In the genomic region with DNA sequence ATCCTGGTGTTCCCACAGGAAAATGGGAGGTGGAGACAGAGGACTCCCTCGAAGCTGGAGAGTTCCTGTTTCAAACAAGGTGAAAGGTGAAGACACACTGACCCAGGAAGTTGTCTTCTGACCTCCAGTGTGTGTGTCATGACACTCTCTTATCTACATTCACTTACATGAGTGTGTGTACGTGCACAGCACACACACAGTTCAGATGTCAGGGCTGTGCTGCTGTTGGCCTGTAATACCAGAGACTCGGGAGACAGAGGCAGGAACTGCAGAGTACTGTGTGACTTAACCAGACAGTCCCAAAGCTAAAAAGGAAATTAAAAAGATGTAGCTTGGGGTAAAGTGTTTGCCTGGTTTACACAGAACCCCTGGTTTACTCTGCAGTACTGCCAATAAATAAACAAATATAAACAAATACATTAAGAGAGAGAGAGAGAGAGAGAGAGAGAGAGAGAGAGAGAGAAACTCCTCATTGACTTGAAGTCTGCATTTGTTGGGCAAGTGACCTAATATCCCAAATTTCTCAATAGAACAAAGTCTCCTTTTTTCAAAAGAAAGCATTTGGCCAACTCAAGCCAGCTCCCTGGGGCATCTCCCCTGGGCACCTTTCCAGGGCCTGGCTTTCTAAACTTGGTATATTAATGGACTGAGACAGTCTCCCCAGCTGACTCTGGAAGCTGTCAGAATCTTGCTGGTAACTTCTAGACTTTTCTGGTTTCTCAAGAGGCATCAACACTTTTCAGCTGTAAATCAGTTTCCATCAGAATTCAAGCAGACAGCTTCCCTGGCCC, we compare ENCODE assay signal across 9 mouse cellular contexts. TPM values are rescaled to one million over a fixed set of nuclear protein-coding genes. Genes with fewer than 3 reads are reported as not detected.
DNase-seq lines count a peak whose midpoint lies in the region; ATAC-seq and TF ChIP-seq lines count a peak whose summit lies in the region.
"Had no signal": no experiment of that assay in that cellular context is flagged by ENCODE, and none has a peak within 500 bp of the region (broad histone marks: within the 10 kb centered on the region; RNA-seq: fewer than 3 reads in every experiment).

No protein-coding gene starts in this region.

- no peak for DNase-seq in hindbrain, embryonic 11.5 days (ENCODE audit: low spot score)
- peak; percentile 97 for DNase-seq in NIH3T3 (ENCODE audit: low read depth)
- no peak for DNase-seq in heart, postnatal 0 days (ENCODE audit: low spot score)
- peak; percentile 54 to 69 for DNase-seq in layer of hippocampus, postnatal 10 days (ENCODE audit: low spot score in 2 of 2)
- no peak for DNase-seq in stomach, postnatal 0 days (ENCODE audit: low spot score)
- DNase-seq in spleen, adult 18-20 months: no peak

- H3K36me3 ChIP-seq in hindbrain, embryonic 12.5 days: no peaks in the 10 kb centered on the region
- no peaks in the 10 kb centered on the region for H3K36me3 ChIP-seq in hindbrain, embryonic 11.5 days (ENCODE audit: control insufficient read depth, insufficient read depth, low read length)
- H3K36me3 ChIP-seq in embryonic facial prominence, embryonic 13.5 days: no peaks in the 10 kb centered on the region
- H3K36me3 ChIP-seq in heart, postnatal 0 days (replicated peaks; ENCODE audit: control insufficient read depth, insufficient read depth, low read length): no peaks in the 10 kb centered on the region
- no peaks in the 10 kb centered on the region for H3K36me3 ChIP-seq in stomach, postnatal 0 days (ENCODE audit: control insufficient read depth, insufficient read depth, low read length)
- H3K36me3 ChIP-seq: midbrain, embryonic 12.5 days had no signal

- no peak overlapping the region for H3K9ac ChIP-seq in hindbrain, embryonic 12.5 days
- no peak overlapping the region for H3K9ac ChIP-seq in hindbrain, embryonic 11.5 days (ENCODE audit: low read depth, low read length)
- H3K9ac ChIP-seq in embryonic facial prominence, embryonic 13.5 days: no peak overlapping the region
- no peak overlapping the region for H3K9ac ChIP-seq in heart, postnatal 0 days (replicated peaks; ENCODE audit: low read depth, low read length)
- no peak overlapping the region for H3K9ac ChIP-seq in stomach, postnatal 0 days (ENCODE audit: low read length)
- H3K9ac ChIP-seq: midbrain, embryonic 12.5 days had no signal

- no peak overlapping the region for H3K4me3 ChIP-seq in hindbrain, embryonic 12.5 days
- no peak overlapping the region for H3K4me3 ChIP-seq in hindbrain, embryonic 11.5 days (ENCODE audit: low read depth, low read length)
- H3K4me3 ChIP-seq in embryonic facial prominence, embryonic 13.5 days: no peak overlapping the region
- no peak overlapping the region for H3K4me3 ChIP-seq in heart, postnatal 0 days (ENCODE audit: low read depth, low read length)
- no peak overlapping the region for H3K4me3 ChIP-seq in stomach, postnatal 0 days (ENCODE audit: low read depth, low read length)
- H3K4me3 ChIP-seq: midbrain, embryonic 12.5 days had no signal

- no peak overlapping the region for H3K4me2 ChIP-seq in hindbrain, embryonic 12.5 days (replicated peaks)
- H3K4me2 ChIP-seq in hindbrain, embryonic 11.5 days (replicated peaks; ENCODE audit: low read depth, low read length): no peak overlapping the region
- peak overlapping the region; percentile 21; the same call in 1 of the 2 replicates for H3K4me2 ChIP-seq in embryonic facial prominence, embryonic 13.5 days
- H3K4me2 ChIP-seq in heart, postnatal 0 days (ENCODE audit: low read depth, low read length): peak overlapping the region; percentile 24; the same call in 1 of the 2 replicates
- H3K4me2 ChIP-seq in stomach, postnatal 0 days (replicated peaks; ENCODE audit: low read depth): no peak overlapping the region
- H3K4me2 ChIP-seq: midbrain, embryonic 12.5 days had no signal

- peak overlapping the region; percentile 23 for H3K27ac ChIP-seq in hindbrain, embryonic 12.5 days
- H3K27ac ChIP-seq in hindbrain, embryonic 11.5 days (ENCODE audit: low read depth, low read length): no peak overlapping the region
- peak overlapping the region; percentile 58 for H3K27ac ChIP-seq in embryonic facial prominence, embryonic 13.5 days
- peak overlapping the region; percentile 56 for H3K27ac ChIP-seq in heart, postnatal 0 days (ENCODE audit: low read depth)
- H3K27ac ChIP-seq in stomach, postnatal 0 days (replicated peaks): no peak overlapping the region
- H3K27ac ChIP-seq: midbrain, embryonic 12.5 days had no signal

- no peaks in the 10 kb centered on the region for H3K9me3 ChIP-seq in hindbrain, embryonic 12.5 days (replicated peaks)
- H3K9me3 ChIP-seq in hindbrain, embryonic 11.5 days (ENCODE audit: control insufficient read depth, low read length): no peaks in the 10 kb centered on the region
- H3K9me3 ChIP-seq in embryonic facial prominence, embryonic 13.5 days: no peaks in the 10 kb centered on the region
- no peaks in the 10 kb centered on the region for H3K9me3 ChIP-seq in heart, postnatal 0 days (replicated peaks; ENCODE audit: control insufficient read depth, low read length)
- no peaks in the 10 kb centered on the region for H3K9me3 ChIP-seq in stomach, postnatal 0 days (ENCODE audit: control insufficient read depth, low read length)
- H3K9me3 ChIP-seq: midbrain, embryonic 12.5 days had no signal

- TF ChIP-seq CTCF in heart, postnatal 0 days (IDR thresholded peaks at IDR 0.05; ENCODE audit: low read depth): no peak
- no peak for TF ChIP-seq CTCF in stomach, postnatal 0 days (IDR thresholded peaks at IDR 0.05; ENCODE audit: low read depth)

- no peaks in the 10 kb centered on the region for H3K27me3 ChIP-seq in hindbrain, embryonic 12.5 days
- H3K27me3 ChIP-seq in hindbrain, embryonic 11.5 days (ENCODE audit: control insufficient read depth, insufficient read depth, low read length): no peaks in the 10 kb centered on the region
- H3K27me3 ChIP-seq in embryonic facial prominence, embryonic 13.5 days: no peaks in the 10 kb centered on the region
- no peaks in the 10 kb centered on the region for H3K27me3 ChIP-seq in heart, postnatal 0 days (ENCODE audit: control insufficient read depth, insufficient read depth, low read length)
- no peaks in the 10 kb centered on the region for H3K27me3 ChIP-seq in stomach, postnatal 0 days (ENCODE audit: control insufficient read depth, insufficient read depth, low read length)
- H3K27me3 ChIP-seq: midbrain, embryonic 12.5 days had no signal

- peaks cover 16% of the 10 kb centered on the region for H3K4me1 ChIP-seq in hindbrain, embryonic 12.5 days
- H3K4me1 ChIP-seq in hindbrain, embryonic 11.5 days (replicated peaks; ENCODE audit: control insufficient read depth, insufficient read depth, low read length): no peaks in the 10 kb centered on the region
- H3K4me1 ChIP-seq in embryonic facial prominence, embryonic 13.5 days: peaks cover 37% of the 10 kb centered on the region
- H3K4me1 ChIP-seq in heart, postnatal 0 days (ENCODE audit: control insufficient read depth, insufficient read depth): peaks cover 16% of the 10 kb centered on the region
- H3K4me1 ChIP-seq in stomach, postnatal 0 days (replicated peaks; ENCODE audit: control insufficient read depth, insufficient read depth): no peaks in the 10 kb centered on the region; the same call in 1 of the 2 replicates

- TF ChIP-seq EP300 in heart, postnatal 0 days (IDR thresholded peaks at IDR 0.05; ENCODE audit: low read depth): no peak
- TF ChIP-seq EP300 in stomach, postnatal 0 days (optimal IDR thresholded peaks at IDR 0.05): no peak

- ATAC-seq in hindbrain, embryonic 12.5 days (ENCODE audit: low FRiP score): no peak
- no peak for ATAC-seq in hindbrain, embryonic 11.5 days (ENCODE audit: low FRiP score)
- ATAC-seq in embryonic facial prominence, embryonic 13.5 days (ENCODE audit: insufficient number of reproducible peaks, insufficient read depth, low FRiP score, low TSS enrichment, low read depth): no peak
- no peak for ATAC-seq in heart, postnatal 0 days (ENCODE audit: insufficient read depth, low read depth)
- peak; percentile 72 for ATAC-seq in stomach, postnatal 0 days (ENCODE audit: low FRiP score, low TSS enrichment)

- 61% methylated on average over 3 of the region's 3 CpGs for WGBS in hindbrain, embryonic 12.5 days
- WGBS in hindbrain, embryonic 11.5 days: 55% methylated on average over 3 of the region's 3 CpGs
- WGBS in embryonic facial prominence, embryonic 13.5 days: 32% methylated on average over 3 of the region's 3 CpGs
- WGBS in heart, postnatal 0 days: 39% methylated on average over 3 of the region's 3 CpGs
- WGBS in stomach, postnatal 0 days: 32% methylated on average over 3 of the region's 3 CpGs

RNA-seq across cellular contexts. Expression of a gene that starts 36.0 kb away (rescaled TPM):
- polyA plus RNA-seq in hindbrain, embryonic 12.5 days (2016; fragmentation: Nextera tagmentation; extraction: Ambion mirVana): 81.8 and 90.3 TPM in 2 replicates
- polyA plus RNA-seq in hindbrain, embryonic 11.5 days (2014; fragmentation: Nextera tagmentation; extraction: Ambion mirVana): 93.5 and 96.3 TPM in 2 replicates
- polyA plus RNA-seq in embryonic facial prominence, embryonic 13.5 days (2015; fragmentation: Nextera tagmentation; extraction: Ambion mirVana): 99.4 and 103 TPM in 2 replicates
- total RNA-seq in heart, postnatal 0 days (2014; rRNA removed; ENCODE audit: low replicate concordance): 17.4 and 17.5 TPM in 2 replicates
- 36.1 and 40.2 TPM in 2 replicates for polyA plus RNA-seq in heart, postnatal 0 days (2015; fragmentation: Nextera tagmentation; extraction: Ambion mirVana)
- 10 to 100 TPM; 34.0 to 35.7 TPM for total RNA-seq in layer of hippocampus, postnatal 10 days (2021)
- 39.4 and 39.5 TPM in 2 replicates for polyA plus RNA-seq in stomach, postnatal 0 days (2015; fragmentation: Nextera tagmentation; extraction: Ambion mirVana)

RNA-seq across cellular contexts. Expression of a gene that starts 51.3 kb away (rescaled TPM):
- polyA plus RNA-seq in hindbrain, embryonic 12.5 days (2016; fragmentation: Nextera tagmentation; extraction: Ambion mirVana): 103 and 104 TPM in 2 replicates
- 120 and 125 TPM in 2 replicates for polyA plus RNA-seq in hindbrain, embryonic 11.5 days (2014; fragmentation: Nextera tagmentation; extraction: Ambion mirVana)
- polyA plus RNA-seq in embryonic facial prominence, embryonic 13.5 days (2015; fragmentation: Nextera tagmentation; extraction: Ambion mirVana): 99.0 and 101 TPM in 2 replicates
- total RNA-seq in heart, postnatal 0 days (2014; rRNA removed; ENCODE audit: low replicate concordance): 229 and 249 TPM in 2 replicates
- 449 TPM in 2 replicates for polyA plus RNA-seq in heart, postnatal 0 days (2015; fragmentation: Nextera tagmentation; extraction: Ambion mirVana)
- total RNA-seq in layer of hippocampus, postnatal 10 days (2021): 100 to 1,000 TPM; 136 to 151 TPM
- 98.9 and 101 TPM in 2 replicates for polyA plus RNA-seq in stomach, postnatal 0 days (2015; fragmentation: Nextera tagmentation; extraction: Ambion mirVana)

Comparison
In these comparisons a context has a peak if more than half of its experiments do, and no peak if none do; other contexts are left out.
1. H3K27ac ChIP-seq: peak in hindbrain, embryonic 12.5 days (single experiment), embryonic facial prominence, embryonic 13.5 days (single experiment) and heart, postnatal 0 days (single experiment); none in hindbrain, embryonic 11.5 days (single experiment) and stomach, postnatal 0 days (single experiment).
2. H3K4me2 ChIP-seq: peak in embryonic facial prominence, embryonic 13.5 days (single experiment) and heart, postnatal 0 days (single experiment); none in hindbrain, embryonic 12.5 days (single experiment), hindbrain, embryonic 11.5 days (single experiment) and stomach, postnatal 0 days (single experiment).
3. DNase-seq: peak in NIH3T3 (single experiment) and layer of hippocampus, postnatal 10 days (2 of 2); none in hindbrain, embryonic 11.5 days (single experiment), heart, postnatal 0 days (single experiment), stomach, postnatal 0 days (single experiment) and spleen, adult 18-20 months (0 of 2).